Mouse (Mus musculus) cerebellum, adult 9-10 months (tissue): ENCODE results near the gene Top3b.
"Not testable (repeated sequence)": the region's sequence is repeated elsewhere in the genome, so short reads cannot be mapped to it uniquely, and the experiment has no call there.

Experiments used
- DNase-seq: peaks from one replicate; pipeline ENCODE4 v3.0.0; 2022

Top3b gene

GRCm38 (mm10) chr16:16897056-16897584, 26.6 kb downstream of the Top3b start:
- DNase-seq = peak; percentile 33

- no peak for DNase-seq
Measured at GRCm38 (mm10) chr16:16902329-16902728, 31.8 kb downstream of the Top3b start.

- no peak for DNase-seq
Measured at GRCm38 (mm10) chr16:16903188-16903587, 32.7 kb downstream of the Top3b start.

GRCm38 (mm10) chr16:16907799-16908198, 37.3 kb downstream of the Top3b start:
- no peak for DNase-seq

GRCm38 (mm10) chr16:16911641-16912597, 41.4 kb downstream of the Top3b start:
- DNase-seq = peak; percentile 74

GRCm38 (mm10) chr16:16913440-16913839, 42.9 kb downstream of the Top3b start:
- DNase-seq = no peak

- no peak for DNase-seq
Measured at GRCm38 (mm10) chr16:16918441-16919117, 48.0 kb downstream of the Top3b start.

- peak; percentile 47 for DNase-seq
Measured at GRCm38 (mm10) chr16:16921021-16921435, 50.5 kb downstream of the Top3b start.

GRCm38 (mm10) chr16:16924481-16924880, 53.9 kb downstream of the Top3b start:
- no peak for DNase-seq

- no peak for DNase-seq
Measured at GRCm38 (mm10) chr16:16926536-16926935, 56.0 kb downstream of the Top3b start.

- not testable (repeated sequence) for DNase-seq
Measured at GRCm38 (mm10) chr16:16928908-16929307, 58.4 kb downstream of the Top3b start.

- no peak for DNase-seq
Measured at GRCm38 (mm10) chr16:16930326-16930725, 59.8 kb downstream of the Top3b start.

- DNase-seq = no peak
Measured at GRCm38 (mm10) chr16:16930810-16931296, 60.3 kb downstream of the Top3b start.

GRCm38 (mm10) chr16:16939543-16939942, 69.0 kb downstream of the Top3b start:
- DNase-seq = no peak

GRCm38 (mm10) chr16:16941078-16941477, 70.5 kb downstream of the Top3b start:
- no peak for DNase-seq
